11 mouse cellular contexts compared by ENCODE assay signal in the genomic region with DNA sequence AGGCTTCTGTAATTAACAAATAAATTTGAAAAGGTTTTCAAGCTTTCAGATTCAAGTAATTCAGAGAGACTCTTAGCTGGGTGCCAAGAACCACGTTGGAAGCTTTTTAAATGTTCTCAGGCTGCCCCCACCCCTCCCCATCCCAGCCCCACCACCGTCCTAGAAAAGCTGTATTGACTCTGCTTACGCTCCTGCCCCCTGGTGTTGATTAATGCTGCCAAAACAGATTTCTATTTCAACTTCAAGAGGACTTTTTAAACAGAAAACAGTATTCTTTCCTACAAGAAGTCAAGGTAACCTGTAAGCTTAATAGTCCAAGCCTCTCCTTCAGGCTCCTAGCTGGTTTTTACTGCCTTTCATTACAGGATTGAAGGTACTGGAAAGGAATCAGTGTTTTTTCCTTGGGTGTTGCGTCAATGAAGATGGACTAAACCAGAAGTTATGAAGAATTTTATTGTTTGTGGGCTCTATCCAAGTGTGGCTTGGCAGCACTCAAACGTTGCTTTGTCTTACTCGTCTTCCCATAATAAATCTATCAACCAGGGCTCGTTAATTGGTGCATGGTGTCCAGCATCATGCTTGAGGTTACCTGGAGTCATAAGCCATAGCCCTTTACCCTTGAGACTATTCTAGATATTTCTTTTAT. TPM values are rescaled to one million over a fixed set of nuclear protein-coding genes. Genes with fewer than 3 reads are reported as not detected.
DNase-seq lines count a peak whose midpoint lies in the region; ATAC-seq and TF ChIP-seq lines count a peak whose summit lies in the region.
"Had no signal": no experiment of that assay in that cellular context is flagged by ENCODE, and none has a peak within 500 bp of the region (broad histone marks: within the 10 kb centered on the region; RNA-seq: fewer than 3 reads in every experiment).

No protein-coding gene starts in this region.

- WGBS in heart, embryonic 16.5 days: 46% methylated on average over 7 of the region's 7 CpGs
- 41% methylated on average over 7 of the region's 7 CpGs for WGBS in liver, embryonic 14.5 days (ENCODE audit: insufficient replicate concordance)
- 54% methylated on average over 7 of the region's 7 CpGs for WGBS in liver, embryonic 11.5 days

- no peak overlapping the region for H3K9ac ChIP-seq in heart, embryonic 16.5 days (ENCODE audit: low read length)
- no peak overlapping the region for H3K9ac ChIP-seq in liver, embryonic 14.5 days (replicated peaks)
- H3K9ac ChIP-seq in liver, embryonic 11.5 days (ENCODE audit: low read depth, low read length): no peak overlapping the region

- TF ChIP-seq CTCF in liver, embryonic 14.5 days (IDR thresholded peaks at IDR 0.05; ENCODE audit: low read depth): peak; percentile 21; the same call in 1 of the 2 replicates

- peak overlapping the region; percentile 10; the same call in 1 of the 2 replicates for H3K27ac ChIP-seq in heart, embryonic 16.5 days (ENCODE audit: low read length)
- no peak overlapping the region for H3K27ac ChIP-seq in liver, embryonic 14.5 days
- no peak overlapping the region for H3K27ac ChIP-seq in liver, embryonic 11.5 days (ENCODE audit: low read depth, low read length)

- no peak overlapping the region for H3K4me3 ChIP-seq in heart, embryonic 16.5 days (ENCODE audit: low read length)
- no peak overlapping the region for H3K4me3 ChIP-seq in liver, embryonic 14.5 days (ENCODE audit: insufficient read depth in 1 of 2, low read depth in 2 of 2, low read length in 2 of 2)
- no peak overlapping the region for H3K4me3 ChIP-seq in liver, embryonic 11.5 days (ENCODE audit: low read depth, low read length)
- H3K4me3 ChIP-seq: erythroblast, embryonic 14.5 days had no signal

- no peak for TF ChIP-seq EP300 in liver, embryonic 14.5 days (IDR thresholded peaks at IDR 0.05; ENCODE audit: low read depth)

- H3K4me1 ChIP-seq in heart, embryonic 16.5 days (ENCODE audit: control insufficient read depth, insufficient read depth, low read length): peaks cover 2% of the 10 kb centered on the region
- no peaks in the 10 kb centered on the region for H3K4me1 ChIP-seq in liver, embryonic 14.5 days (replicated peaks; ENCODE audit: control insufficient read depth in 2 of 2, insufficient read depth in 2 of 2, low read length in 1 of 2)
- H3K4me1 ChIP-seq in liver, embryonic 11.5 days (replicated peaks; ENCODE audit: control insufficient read depth, insufficient read depth, low read length): no peaks in the 10 kb centered on the region; the same call in 1 of the 2 replicates

- H3K4me2 ChIP-seq in heart, embryonic 16.5 days (ENCODE audit: low read depth, low read length): no peak overlapping the region
- no peak overlapping the region for H3K4me2 ChIP-seq in liver, embryonic 14.5 days (ENCODE audit: low read depth)
- H3K4me2 ChIP-seq in liver, embryonic 11.5 days: no peak overlapping the region

- no peaks in the 10 kb centered on the region for H3K36me3 ChIP-seq in heart, embryonic 16.5 days (ENCODE audit: control insufficient read depth, insufficient read depth)
- H3K36me3 ChIP-seq in liver, embryonic 14.5 days (replicated peaks; ENCODE audit: control insufficient read depth, insufficient read depth, low read depth): no peaks in the 10 kb centered on the region
- H3K36me3 ChIP-seq in liver, embryonic 11.5 days (ENCODE audit: control insufficient read depth, insufficient read depth, low read length): no peaks in the 10 kb centered on the region

- DNase-seq in heart, adult 11 months: no peak
- no peak for DNase-seq in liver, embryonic 14.5 days (ENCODE audit: low read depth in 3 of 3, low spot score in 3 of 3)
- DNase-seq in liver, embryonic 11.5 days (ENCODE audit: low spot score): no peak
- peak; percentile 83 for DNase-seq in NIH3T3 (ENCODE audit: low read depth)
- peak; percentile 77 for DNase-seq in lung, postnatal 10 days
- DNase-seq in right cerebral cortex, postnatal 4 days: no peak
- DNase-seq: cerebellum, adult 11-12 months had no signal

- H3K27me3 ChIP-seq in heart, embryonic 16.5 days (ENCODE audit: control insufficient read depth, insufficient read depth, low read length): no peaks in the 10 kb centered on the region
- H3K27me3 ChIP-seq in liver, embryonic 14.5 days (ENCODE audit: control insufficient read depth, insufficient read depth, low read length): peaks cover 12% of the 10 kb centered on the region
- H3K27me3 ChIP-seq in liver, embryonic 11.5 days (replicated peaks; ENCODE audit: control insufficient read depth, insufficient read depth, low read length): peaks cover 9% of the 10 kb centered on the region

- no peak for ATAC-seq in heart, embryonic 16.5 days (replicated peaks; ENCODE audit: extremely low read depth, insufficient read depth, low FRiP score)
- no peak for ATAC-seq in liver, embryonic 14.5 days (ENCODE audit: insufficient read depth)
- no peak for ATAC-seq in liver, embryonic 11.5 days (replicated peaks; ENCODE audit: low FRiP score)
- no peak for ATAC-seq in granulocyte monocyte progenitor cell, adult 5-6 weeks (replicated peaks; ENCODE audit: poor library complexity, severe bottlenecking)

- H3K9me3 ChIP-seq in heart, embryonic 16.5 days (replicated peaks; ENCODE audit: control insufficient read depth, low read length): peaks cover 3% of the 10 kb centered on the region; the same call in 1 of the 2 replicates
- H3K9me3 ChIP-seq in liver, embryonic 14.5 days (ENCODE audit: control insufficient read depth, low read length): no peaks in the 10 kb centered on the region
- H3K9me3 ChIP-seq in liver, embryonic 11.5 days (ENCODE audit: control insufficient read depth, low read length): no peaks in the 10 kb centered on the region

RNA-seq across cellular contexts. Expression of a gene that starts 3.2 kb away (rescaled TPM):
- 105 and 117 TPM in 2 replicates for polyA plus RNA-seq in heart, embryonic 16.5 days (2015; fragmentation: Nextera tagmentation; extraction: Ambion mirVana)
- polyA plus RNA-seq in liver, embryonic 14.5 days (2012; rRNA removed): 0.51 and 0.65 TPM in 2 replicates
- 0.78 and 1.1 TPM in 2 replicates for polyA plus RNA-seq in liver, embryonic 14.5 days (2014; fragmentation: Nextera tagmentation; extraction: Ambion mirVana)
- polyA plus RNA-seq in liver, embryonic 11.5 days (2014; fragmentation: Nextera tagmentation; extraction: Ambion mirVana): 2.1 and 2.9 TPM in 2 replicates
- not detected in 2 replicates for total RNA-seq in granulocyte monocyte progenitor cell, adult 5-6 weeks (2014; fragmentation: Nextera tagmentation)
- not detected in 2 replicates for total RNA-seq in granulocyte monocyte progenitor cell, adult 5-6 weeks (2017)
- total RNA-seq: neutrophil, adult 5-6 weeks had no signal
- polyA plus RNA-seq: erythroblast, embryonic 14.5 days had no signal

Comparison
In these comparisons a context has a peak if more than half of its experiments do, and no peak if none do; other contexts are left out.
1. DNase-seq: peak in NIH3T3 (single experiment) and lung, postnatal 10 days (single experiment); none in heart, adult 11 months (single experiment), liver, embryonic 14.5 days (0 of 3), liver, embryonic 11.5 days (single experiment) and right cerebral cortex, postnatal 4 days (single experiment).
2. RNA of a gene that starts 3.2 kb away (polyA plus RNA-seq): 105 to 117 TPM in heart, embryonic 16.5 days; 2.1 to 2.9 TPM in liver, embryonic 11.5 days and 0.51 to 1.1 TPM in liver, embryonic 14.5 days; every median in the first group is over 10 times any median in the second.